Mouse (Mus musculus): ENCODE measurements around the gene Agps.

DNA sequence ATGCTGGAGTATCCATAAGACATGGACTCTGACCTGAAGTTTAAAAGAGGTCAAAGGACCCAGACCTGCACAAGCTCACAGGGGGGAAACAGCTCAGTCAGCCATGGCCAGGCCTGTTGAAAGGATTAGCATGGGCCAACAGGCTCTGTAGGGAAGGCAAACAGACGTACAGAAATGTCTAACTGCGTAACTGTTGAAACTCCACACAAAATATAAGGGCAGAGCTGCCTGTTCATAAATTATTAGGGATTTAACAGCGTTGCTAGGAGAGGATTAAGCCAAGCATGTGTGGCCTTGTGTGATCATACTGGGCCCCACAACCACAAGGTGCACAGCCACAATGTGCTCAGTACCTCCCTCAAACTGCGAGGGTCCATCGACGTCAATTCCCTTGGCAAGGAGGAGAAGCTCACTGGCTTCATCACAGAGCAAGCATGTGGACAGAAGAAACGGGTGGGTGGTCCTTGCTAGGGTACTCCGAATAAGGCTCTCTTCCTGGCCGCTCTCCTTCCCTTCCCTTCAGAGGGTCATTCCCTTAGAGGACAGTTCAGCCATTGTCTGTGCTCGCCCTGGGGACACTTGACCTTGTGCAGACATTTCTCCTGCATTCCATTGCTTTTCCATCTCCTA is 131.3 kb downstream of the Agps start:
- no peak for TF ChIP-seq CTCF (IDR thresholded peaks at IDR 0.05)
- TF ChIP-seq EP300 (IDR thresholded peaks at IDR 0.05), result no peak
